Mouse (Mus musculus): ENCODE results near the gene Lrrc49.

Gene Lrrc49

GRCm38 (mm10) chr9:60676429-60676828 lies 11.5 kb downstream of the Lrrc49 start:
- DNase-seq (ENCODE audit: extremely low spot score, low read depth, low spot score): no peak

- DNase-seq (ENCODE audit: extremely low spot score, low read depth, low spot score): no peak
These were observed 13.2 kb downstream of the Lrrc49 start for GRCm38 (mm10) chr9:60674780-60675179.

- DNase-seq (ENCODE audit: extremely low spot score, low read depth, low spot score): no peak
These were observed 15.4 kb downstream of the Lrrc49 start for GRCm38 (mm10) chr9:60672568-60672967.

GRCm38 (mm10) chr9:60668886-60669285 lies 19.1 kb downstream of the Lrrc49 start:
- DNase-seq (ENCODE audit: extremely low spot score, low read depth, low spot score): no peak

- DNase-seq (ENCODE audit: extremely low spot score, low read depth, low spot score): no peak
These were observed 22.4 kb downstream of the Lrrc49 start for GRCm38 (mm10) chr9:60665535-60665934.

- DNase-seq (ENCODE audit: extremely low spot score, low read depth, low spot score): no peak
These were observed 23.1 kb downstream of the Lrrc49 start for GRCm38 (mm10) chr9:60664866-60665265.

- no peak for DNase-seq (ENCODE audit: extremely low spot score, low read depth, low spot score)
These were observed 23.6 kb downstream of the Lrrc49 start for GRCm38 (mm10) chr9:60664385-60664784.

- DNase-seq (ENCODE audit: extremely low spot score, low read depth, low spot score): no peak
These were observed 25.0 kb downstream of the Lrrc49 start for GRCm38 (mm10) chr9:60662936-60663335.

- no peak for DNase-seq (ENCODE audit: extremely low spot score, low read depth, low spot score)
These were observed 34.4 kb downstream of the Lrrc49 start for GRCm38 (mm10) chr9:60653582-60653981.

- no peak for DNase-seq (ENCODE audit: extremely low spot score, low read depth, low spot score)
These were observed 34.8 kb downstream of the Lrrc49 start for GRCm38 (mm10) chr9:60653137-60653536.

- DNase-seq (ENCODE audit: extremely low spot score, low read depth, low spot score): no peak
These were observed 37.7 kb downstream of the Lrrc49 start for GRCm38 (mm10) chr9:60650277-60650676.

- no peak for DNase-seq (ENCODE audit: extremely low spot score, low read depth, low spot score)
These were observed 38.7 kb downstream of the Lrrc49 start for GRCm38 (mm10) chr9:60648981-60649975.

- DNase-seq (ENCODE audit: extremely low spot score, low read depth, low spot score): no peak
These were observed 54.4 kb downstream of the Lrrc49 start for GRCm38 (mm10) chr9:60633601-60634000.

GRCm38 (mm10) chr9:60626311-60626791 lies 61.6 kb downstream of the Lrrc49 start:
- DNase-seq (ENCODE audit: extremely low spot score, low read depth, low spot score): no peak

GRCm38 (mm10) chr9:60625895-60626294 lies 62.1 kb downstream of the Lrrc49 start:
- DNase-seq (ENCODE audit: extremely low spot score, low read depth, low spot score): no peak

GRCm38 (mm10) chr9:60616946-60617345 lies 71.0 kb downstream of the Lrrc49 start:
- no peak for DNase-seq (ENCODE audit: extremely low spot score, low read depth, low spot score)

GRCm38 (mm10) chr9:60616359-60616758 lies 71.6 kb downstream of the Lrrc49 start:
- no peak for DNase-seq (ENCODE audit: extremely low spot score, low read depth, low spot score)

- no peak for DNase-seq (ENCODE audit: extremely low spot score, low read depth, low spot score)
These were observed 75.7 kb downstream of the Lrrc49 start for GRCm38 (mm10) chr9:60612260-60612659.

- DNase-seq (ENCODE audit: extremely low spot score, low read depth, low spot score): no peak
These were observed 77.8 kb downstream of the Lrrc49 start for GRCm38 (mm10) chr9:60610194-60610593.

- no peak for DNase-seq (ENCODE audit: extremely low spot score, low read depth, low spot score)
These were observed 79.1 kb downstream of the Lrrc49 start for GRCm38 (mm10) chr9:60608857-60609256.

- no peak for DNase-seq (ENCODE audit: extremely low spot score, low read depth, low spot score)
These were observed 79.9 kb downstream of the Lrrc49 start for GRCm38 (mm10) chr9:60608086-60608485.

- DNase-seq (ENCODE audit: extremely low spot score, low read depth, low spot score): no peak
These were observed 83.0 kb downstream of the Lrrc49 start for GRCm38 (mm10) chr9:60604971-60605370.

Data from hindlimb bud, embryonic 11.5 days (tissue).